Mouse (Mus musculus): ENCODE data around the gene Fut1.
"Not testable (repeated sequence)": the region's sequence is repeated elsewhere in the genome, so short reads cannot be mapped to it uniquely, and the experiment has no call there.

The Fut1 gene

DNA sequence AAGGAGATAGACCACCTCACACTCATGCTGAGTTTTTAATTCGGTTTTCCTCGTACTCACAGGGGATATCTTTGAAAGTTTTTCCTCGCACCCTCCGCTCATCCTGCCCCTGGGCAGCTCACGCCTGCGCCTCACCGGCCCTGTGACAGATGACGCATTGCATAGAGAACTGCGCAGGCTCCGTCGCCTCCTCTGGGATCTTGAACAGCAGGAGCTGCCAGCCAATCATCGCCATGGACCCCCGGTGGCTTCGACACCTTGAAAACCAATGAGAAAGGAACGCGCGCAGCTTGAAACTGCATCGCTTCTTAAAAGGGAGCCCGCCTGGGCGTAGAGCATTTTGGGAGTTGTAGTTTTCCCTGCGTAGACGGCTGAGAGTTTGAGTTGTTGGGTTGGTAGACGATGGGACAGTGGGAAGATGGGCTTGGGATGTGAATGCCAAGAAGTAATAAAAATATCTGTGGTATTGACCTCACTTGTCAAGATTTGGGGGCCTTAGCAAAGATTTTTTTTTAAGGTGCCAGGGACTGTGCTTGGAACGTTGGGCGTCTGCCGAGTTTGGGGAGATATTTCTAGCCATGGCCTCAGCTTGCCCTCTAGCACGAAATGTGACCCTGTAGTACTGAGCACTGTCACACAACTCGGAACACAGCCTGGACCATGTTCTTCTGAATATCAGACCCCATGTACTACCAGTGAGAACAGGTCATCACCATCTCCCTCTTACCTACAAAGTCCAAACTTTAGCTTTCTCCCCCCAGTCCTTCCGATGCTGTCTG is 21.7 kb downstream of the Fut1 start:
- no peak for DNase-seq (ENCODE audit: low read depth, low spot score)

- DNase-seq (ENCODE audit: low read depth, low spot score): no peak
These were observed 22.5 kb downstream of the Fut1 start, which contains the start of gene Mamstr for GRCm38 (mm10) chr7:45639561-45640027. Gene Mamstr (plus strand): TSS chr7:45639977.

DNA sequence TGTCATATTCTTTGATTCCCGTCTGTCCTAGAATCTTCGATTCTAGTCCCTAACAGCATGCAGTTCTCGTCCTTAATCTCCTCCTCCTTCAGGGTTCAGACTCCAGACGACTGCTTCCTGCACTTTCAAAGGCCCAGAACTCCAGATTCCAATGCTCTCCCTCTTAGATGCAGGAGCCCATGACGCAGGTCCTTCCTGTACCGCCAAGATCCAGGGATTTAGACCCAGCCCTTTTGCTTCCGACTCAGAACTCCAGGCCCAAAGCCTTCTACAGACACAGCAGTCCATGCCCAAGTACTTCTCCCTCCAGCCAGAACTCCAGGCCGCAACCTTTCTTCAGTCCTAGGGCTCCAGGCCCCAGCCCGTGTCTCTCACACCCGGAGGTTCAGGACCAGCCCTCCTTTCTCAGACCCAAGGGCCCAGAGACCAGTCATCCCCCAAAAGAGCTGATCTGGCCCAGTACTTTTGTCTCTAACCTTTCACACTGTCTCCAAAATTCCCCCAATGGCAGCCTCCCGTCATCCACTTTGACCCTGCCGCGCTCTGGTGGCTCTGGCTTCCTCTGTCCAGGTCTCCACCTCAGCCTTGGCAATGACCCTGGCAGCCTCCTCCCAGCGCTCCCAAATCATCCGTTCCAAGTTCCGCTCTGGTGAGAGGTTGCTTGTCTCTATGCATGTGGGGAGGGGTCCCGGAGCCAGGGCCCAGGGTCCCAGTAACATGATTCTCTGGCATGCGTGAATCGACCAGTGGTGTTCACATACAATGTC is 23.3 kb downstream of the Fut1 start:
- no peak for DNase-seq (ENCODE audit: low read depth, low spot score)

GRCm38 (mm10) chr7:45641391-45642040 is 24.4 kb downstream of the Fut1 start:
- DNase-seq (ENCODE audit: low read depth, low spot score): no peak

GRCm38 (mm10) chr7:45642083-45642482 is 25.0 kb downstream of the Fut1 start:
- DNase-seq (ENCODE audit: low read depth, low spot score): no peak

DNA sequence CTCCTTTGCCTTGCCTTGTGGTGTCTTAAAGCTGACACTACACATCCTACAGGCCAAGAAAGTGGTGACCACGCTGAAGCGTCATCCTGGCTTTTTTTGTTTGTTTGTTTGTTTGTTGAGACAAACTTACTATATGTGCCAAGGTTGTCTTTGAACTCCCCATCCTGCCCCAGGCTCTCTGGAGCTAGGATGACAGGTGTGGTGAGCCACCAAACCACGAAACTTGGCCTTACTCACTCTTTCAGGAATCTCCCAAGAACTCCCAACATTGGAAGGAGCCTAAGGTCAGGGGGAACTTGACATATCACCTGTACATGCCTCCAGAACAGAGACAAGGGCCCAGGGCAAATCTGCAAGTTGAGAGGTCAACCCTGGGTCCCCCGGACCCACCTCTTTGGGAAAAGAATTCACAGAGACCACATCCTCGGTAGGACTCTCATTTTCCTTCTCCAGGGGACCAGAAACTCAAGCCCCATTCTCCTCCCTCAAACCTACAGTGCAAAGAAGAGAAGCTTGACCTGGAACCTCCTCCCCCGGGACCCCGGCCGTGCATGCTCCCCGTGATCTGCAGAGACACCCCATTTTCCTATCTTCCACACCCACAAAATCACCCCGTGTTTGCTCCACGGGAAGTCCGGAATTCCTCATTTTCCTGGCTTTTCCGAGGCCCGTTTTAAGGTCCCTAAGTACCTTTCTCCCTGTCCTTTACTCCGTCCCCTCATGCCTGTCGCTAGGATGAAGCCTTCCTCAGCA is 25.6 kb downstream of the Fut1 start:
- no peak for DNase-seq (ENCODE audit: low read depth, low spot score)

DNA sequence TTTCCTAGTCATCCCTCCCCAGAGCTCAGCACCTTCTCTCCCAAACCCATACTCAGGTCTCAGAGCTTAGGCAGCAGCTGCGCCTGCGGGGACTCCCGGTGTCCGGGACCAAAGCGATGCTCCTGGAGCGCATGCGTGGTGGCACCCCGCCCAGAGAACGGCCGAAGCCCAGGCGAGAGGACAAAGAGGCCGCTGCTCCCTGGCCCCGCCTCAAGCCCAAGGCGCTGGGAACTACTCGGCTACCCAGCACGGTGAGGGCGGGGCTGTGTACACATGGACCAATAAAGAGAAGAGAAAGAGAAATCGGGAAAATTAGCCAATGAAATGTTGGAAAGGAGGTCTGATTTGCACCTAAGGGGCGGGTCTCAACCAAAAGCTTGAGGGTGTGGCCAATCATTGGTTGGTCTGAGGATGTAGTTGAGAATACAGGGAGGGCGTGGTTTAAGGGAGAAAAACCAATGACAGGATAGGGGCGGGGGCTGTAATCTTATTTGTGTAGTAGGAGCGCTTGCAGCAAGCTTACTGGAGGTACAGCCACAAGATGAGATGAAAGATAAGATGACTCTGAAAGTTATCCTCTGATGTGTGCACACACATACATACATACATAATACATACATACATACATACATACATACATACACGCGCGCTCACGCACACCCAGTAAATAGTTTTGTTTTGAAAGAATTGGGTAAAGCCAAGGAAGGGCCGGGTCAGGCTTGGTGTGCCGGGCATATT is 26.5 kb downstream of the Fut1 start:
- DNase-seq (ENCODE audit: low read depth, low spot score): peak; percentile 95

DNA sequence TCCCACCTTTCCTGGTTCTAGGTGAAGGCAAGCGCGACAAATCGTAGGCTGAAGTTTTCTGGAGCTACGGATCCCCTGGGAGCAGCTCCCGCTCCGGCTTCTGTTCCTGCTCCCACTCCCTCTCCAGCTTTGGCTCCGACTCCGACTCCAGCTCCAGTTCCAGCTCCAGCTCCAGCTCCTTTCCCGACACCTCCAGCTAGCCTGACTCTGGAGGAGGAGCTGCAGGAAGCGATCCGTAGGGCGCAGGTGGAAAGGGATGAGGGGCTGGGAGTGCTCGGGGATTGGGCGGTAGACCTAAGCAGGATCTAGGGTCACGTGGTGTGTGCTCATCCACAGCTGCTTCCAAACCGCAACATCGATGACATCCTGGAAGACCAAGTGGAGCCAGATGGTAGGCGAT is 27.1 kb downstream of the Fut1 start:
- DNase-seq (ENCODE audit: low read depth, low spot score): no peak

DNA sequence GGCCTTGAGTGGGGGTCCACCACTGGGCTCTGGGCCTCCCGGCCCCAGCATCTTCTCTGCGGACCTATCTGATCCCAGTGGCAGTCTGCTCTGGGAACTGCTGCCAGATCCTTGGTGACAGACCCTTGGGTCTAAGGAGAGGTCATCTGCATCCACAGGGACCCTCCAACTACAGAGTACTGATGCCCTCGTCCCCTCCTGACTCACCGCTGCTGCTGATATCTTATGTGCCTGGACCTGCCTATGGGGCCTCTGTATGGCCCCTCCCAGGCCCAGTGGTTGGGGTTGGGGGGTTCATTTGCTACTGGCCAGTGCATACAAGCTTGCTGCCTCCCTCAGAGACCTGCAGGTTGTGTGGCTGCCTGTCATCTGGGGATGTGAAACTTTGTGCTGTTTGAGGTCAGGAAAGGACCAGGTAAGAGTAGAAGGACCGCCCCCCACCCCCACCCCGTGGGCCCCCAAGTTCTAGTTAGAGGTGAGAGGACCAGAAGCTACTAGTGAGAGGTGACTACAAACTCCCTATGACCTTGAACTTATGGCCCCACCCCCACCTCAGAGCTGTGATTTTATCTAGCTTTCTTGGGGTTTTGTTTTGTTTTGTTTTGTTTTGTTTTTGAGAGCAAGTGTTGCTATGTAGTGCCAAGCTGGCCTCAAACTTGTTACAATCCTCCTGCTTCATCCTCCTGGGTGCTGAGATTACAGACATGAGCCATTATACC is 27.9 kb downstream of the Fut1 start:
- DNase-seq (ENCODE audit: low read depth, low spot score): peak; percentile 64

DNA sequence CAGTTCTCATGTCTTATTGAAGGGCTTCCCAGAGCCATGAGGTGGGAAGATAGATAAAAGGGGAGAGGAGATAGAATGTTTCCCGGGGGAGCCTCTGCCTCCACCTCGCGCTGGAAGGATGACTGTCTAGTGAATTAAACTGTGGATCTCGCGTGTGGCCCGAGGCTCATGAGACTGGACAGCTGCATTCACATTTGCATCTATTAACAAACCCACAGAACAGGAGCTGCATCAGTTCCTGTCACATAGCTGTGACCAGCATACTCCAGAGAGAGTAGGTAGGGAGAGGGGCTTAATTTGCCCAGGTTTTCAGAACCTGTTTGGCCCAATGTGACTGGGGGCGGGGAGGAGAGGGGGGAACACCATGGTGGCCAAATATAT is 28.5 kb downstream of the Fut1 start:
- DNase-seq (ENCODE audit: low read depth, low spot score): no peak

GRCm38 (mm10) chr7:45646671-45647070 is 29.6 kb downstream of the Fut1 start:
- no peak for DNase-seq (ENCODE audit: low read depth, low spot score)

DNA sequence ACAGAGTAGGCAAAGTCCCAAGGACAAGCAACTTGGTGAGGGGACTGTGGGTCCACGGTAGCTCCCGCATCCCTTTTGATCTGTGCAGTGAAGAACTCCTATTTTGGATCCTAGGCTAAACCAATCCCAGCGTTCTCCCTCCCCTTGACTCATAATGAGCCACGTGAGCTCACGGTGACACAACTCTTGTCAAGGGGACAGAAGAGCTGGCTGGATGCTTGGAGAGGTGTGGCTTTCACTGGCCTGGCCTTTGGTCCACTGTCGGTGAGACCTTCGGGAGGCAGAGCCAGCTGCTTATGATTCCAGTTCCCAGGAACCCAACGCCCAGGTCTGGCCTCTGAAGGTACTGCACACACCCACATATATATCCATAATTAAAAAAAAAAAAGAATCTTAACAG is 32.3 kb downstream of the Fut1 start:
- DNase-seq (ENCODE audit: low read depth, low spot score): no peak

- not testable (repeated sequence) for DNase-seq (ENCODE audit: low read depth, low spot score)
These were observed 33.4 kb downstream of the Fut1 start for GRCm38 (mm10) chr7:45650484-45650883.

DNA sequence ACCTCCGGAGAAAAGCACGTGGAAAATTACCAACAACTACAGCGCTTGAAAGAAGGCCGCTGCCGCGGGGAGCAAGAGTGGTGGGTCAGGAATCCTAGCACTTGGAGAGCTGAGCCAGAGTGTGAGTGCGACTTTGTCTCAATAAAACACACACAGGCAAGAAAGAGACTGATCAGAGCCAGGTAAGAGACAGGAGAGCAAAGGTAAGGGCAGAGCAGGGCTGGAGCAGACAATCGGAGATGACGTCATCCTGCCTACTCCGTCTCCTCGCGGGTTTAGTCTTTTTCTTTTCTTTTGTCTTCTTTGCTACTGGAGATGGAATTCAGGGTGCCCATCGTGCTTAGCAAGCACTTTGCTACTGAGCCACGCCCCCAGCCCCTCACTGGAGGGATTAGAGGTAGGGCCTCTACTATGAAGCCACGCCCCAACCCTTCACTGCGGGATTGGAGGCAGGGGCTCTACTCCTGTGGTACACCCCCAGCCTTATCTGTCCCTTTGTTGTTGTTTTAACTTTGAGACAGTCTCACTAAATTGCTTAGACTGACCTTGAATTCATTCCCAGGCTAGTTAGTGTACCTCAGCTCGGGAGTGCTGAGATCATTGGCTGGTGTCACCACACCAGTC is 37.4 kb downstream of the Fut1 start:
- DNase-seq (ENCODE audit: low read depth, low spot score): no peak

DNA sequence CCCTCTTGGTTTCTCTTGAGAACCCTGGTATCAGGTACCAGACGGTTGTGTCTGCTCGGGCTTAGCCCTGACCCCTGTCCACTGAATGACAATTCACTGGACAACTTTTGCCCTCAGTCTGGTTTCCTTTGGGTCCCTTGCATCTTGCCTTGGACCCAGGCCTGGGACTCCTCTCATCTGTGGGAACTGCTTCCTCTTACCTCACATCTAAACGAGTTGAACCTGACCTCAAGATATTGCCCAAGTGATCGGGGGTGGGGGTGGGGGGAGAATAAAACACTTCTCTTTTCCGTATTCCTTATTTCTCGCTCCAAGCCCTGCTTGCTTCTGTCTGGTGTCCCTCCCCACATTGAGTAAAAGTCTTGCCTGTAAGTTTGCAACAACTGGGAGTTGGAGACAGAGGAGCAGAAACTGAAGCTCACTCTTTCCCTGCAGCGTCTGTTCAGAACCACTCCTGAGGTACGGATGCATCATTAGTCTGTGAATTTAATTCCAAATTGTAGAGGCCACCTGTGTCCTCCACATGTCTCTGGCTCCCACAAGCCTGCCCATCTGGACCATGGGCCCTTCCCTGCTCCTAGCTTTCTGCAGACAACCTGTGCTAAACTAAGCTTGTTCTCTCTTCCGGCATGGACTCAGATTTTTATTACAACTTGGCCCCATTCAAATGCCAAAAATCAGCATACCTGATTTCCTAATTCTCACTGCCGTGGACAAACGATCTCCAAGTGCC is 43.8 kb downstream of the Fut1 start:
- DNase-seq (ENCODE audit: low read depth, low spot score): no peak

- DNase-seq (ENCODE audit: low read depth, low spot score): not testable (repeated sequence)
These were observed 44.6 kb downstream of the Fut1 start for GRCm38 (mm10) chr7:45661702-45662101.

DNA sequence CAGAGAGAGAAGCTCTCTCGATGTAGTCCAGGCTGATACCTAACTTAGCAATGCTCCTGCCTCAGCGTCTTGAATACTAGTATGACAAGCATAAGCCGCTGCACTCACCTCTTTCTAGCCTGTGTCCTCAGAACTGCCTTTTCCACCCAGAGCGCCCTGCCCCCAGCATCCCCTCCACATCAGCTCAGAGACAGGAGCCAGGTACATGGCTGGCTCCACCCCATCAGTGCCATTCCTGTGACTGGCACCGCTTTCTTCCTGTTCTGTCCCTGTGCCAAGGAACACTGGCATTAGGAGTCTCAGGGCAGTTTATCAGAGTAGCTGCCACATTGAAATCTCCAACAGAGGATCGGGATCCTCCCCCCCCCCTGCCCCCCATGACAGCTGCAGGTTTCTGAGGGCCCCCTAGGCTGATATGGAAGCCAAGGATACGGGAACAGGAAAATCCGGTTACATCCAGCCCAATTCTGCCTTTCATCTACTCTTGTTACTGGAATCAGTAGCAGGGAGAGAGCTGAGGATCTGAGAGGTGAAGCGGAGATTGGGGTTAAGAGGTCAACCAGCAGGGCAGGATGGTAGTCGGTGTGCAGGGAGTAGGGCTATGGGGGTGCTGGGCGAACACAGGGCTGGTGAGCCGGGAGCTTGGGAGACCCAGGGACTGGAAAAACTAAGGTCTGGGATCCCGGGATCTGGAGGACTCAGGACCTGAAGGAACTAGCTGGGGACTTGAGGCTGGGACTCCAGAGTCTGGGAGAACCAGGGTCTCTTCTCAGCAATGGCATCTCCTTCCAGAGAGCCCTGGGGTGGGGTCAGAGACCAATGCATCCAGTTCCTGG is 48.4 kb downstream of the Fut1 start:
- no peak for DNase-seq (ENCODE audit: low read depth, low spot score)

GRCm38 (mm10) chr7:45666161-45666560 is 49.1 kb downstream of the Fut1 start, which contains the start of gene Fut2:
Gene Fut2 (minus strand): TSS chr7:45666394.
- DNase-seq (ENCODE audit: low read depth, low spot score): no peak

Measured in CD4-positive helper T cell, adult 2 months (primary cell).